Mouse (Mus musculus) CD8-positive naive resting alpha-beta T cell, adult 2 months (primary cell): ENCODE measurements at regions not wholly inside any gene's neighbourhood (a gene's known extent, or its start where the extent isn't known, plus 50 kb on each side); places are given as distances from the start of the nearest gene placed in this dataset.
"Not testable (repeated sequence)": the region's sequence is repeated elsewhere in the genome, so short reads cannot be mapped to it uniquely, and the experiment has no call there.

Experiments used
- DNase-seq, 2 experiments: peaks; one replicate each; pipeline ENCODE4 v3.0.0; 2022; ENCODE audit warnings: low read depth in 2 of 2, low spot score in 2 of 2

- DNase-seq, result no peak
Measured at GRCm38 (mm10) chr16:84625110-84625722, 110.3 kb downstream of the A730009L09Rik start.

- DNase-seq, result no peak
Measured at GRCm38 (mm10) chr16:84627052-84627451, 108.5 kb downstream of the Mrpl39 start.

GRCm38 (mm10) chr16:84629868-84630267 lies 105.7 kb downstream of the Mrpl39 start:
- no peak for DNase-seq

GRCm38 (mm10) chr16:84644446-84644845 lies 91.1 kb downstream of the Mrpl39 start:
- not testable (repeated sequence) for DNase-seq

- DNase-seq, result no peak
Measured at GRCm38 (mm10) chr16:84646172-84646684, 89.3 kb downstream of the Mrpl39 start.

- no peak for DNase-seq
Measured at GRCm38 (mm10) chr16:84650646-84651045, 84.9 kb downstream of the Mrpl39 start.

- DNase-seq, result no peak
Measured at GRCm38 (mm10) chr16:84653873-84654272, 81.7 kb downstream of the Mrpl39 start.

GRCm38 (mm10) chr16:84661879-84662278 lies 73.7 kb downstream of the Mrpl39 start:
- no peak for DNase-seq

- DNase-seq, result no peak
Measured at GRCm38 (mm10) chr16:84663581-84663980, 72.0 kb downstream of the Mrpl39 start.
